Mouse (Mus musculus) G1E (cell line): Measurements from ENCODE around the gene Smim4.

Experiments used
- CTCF ChIP-seq: IDR thresholded peaks from 2 replicates; pipeline ENCODE4 v1.5.1; 2012; ENCODE audit warnings: low read depth, low read length, inconsistent platforms, mixed read lengths
- GATA1 ChIP-seq: IDR thresholded peaks from 2 replicates; pipeline ENCODE4 v1.6.1; 2012; ENCODE audit warnings: borderline replicate concordance, low read length, inconsistent platforms, mixed read lengths
- POLR2AphosphoS5 ChIP-seq: IDR thresholded peaks from 2 replicates; pipeline ENCODE4 v1.6.1; 2012; ENCODE audit warnings: low read depth, low read length, inconsistent platforms; ENCODE audit not compliant: insufficient replicate concordance
- TAL1 ChIP-seq: conservative IDR thresholded peaks from 2 replicates; pipeline ENCODE4 v1.6.1; 2012; ENCODE audit warnings: low read depth, low read length, inconsistent platforms, mixed read lengths

- TF ChIP-seq CTCF (no peak), POLR2AphosphoS5 (no peak), GATA1 (no peak), TAL1 (no peak)
Observed at GRCm38 (mm10) chr14:31171821-31172220, 43.1 kb upstream of the Smim4 start.
